Mouse (Mus musculus) E14TG2a.4 (cell line): ENCODE measurements around the gene Spem1.

Experiments used
- CTCF ChIP-seq: conservative IDR thresholded peaks from 2 replicates; pipeline ENCODE4 v1.5.1; 2014; ENCODE audit warnings: low read length
- POU5F1 ChIP-seq: IDR thresholded peaks from 2 replicates; pipeline ENCODE4 v1.6.1; 2014; ENCODE audit warnings: low read length, borderline replicate concordance

- TF ChIP-seq CTCF: no peak
- no peak for TF ChIP-seq POU5F1
Observed at GRCm38 (mm10) chr11:69803328-69803727, 18.7 kb downstream of the Spem1 start.
